Mouse (Mus musculus): ENCODE results near the gene Dus4l.
"Not testable (repeated sequence)": the region's sequence is repeated elsewhere in the genome, so short reads cannot be mapped to it uniquely, and the experiment has no call there.

Gene Dus4l

GRCm38 (mm10) chr12:31654197-31654964, at the start of gene Dus4l, which contains the start of gene Cog5:
TSS of gene Dus4l (minus strand) at chr12:31654826.
TSS of gene Cog5 (plus strand) at chr12:31654869.
- DNase-seq: peak; percentile 97 to 98

DNA sequence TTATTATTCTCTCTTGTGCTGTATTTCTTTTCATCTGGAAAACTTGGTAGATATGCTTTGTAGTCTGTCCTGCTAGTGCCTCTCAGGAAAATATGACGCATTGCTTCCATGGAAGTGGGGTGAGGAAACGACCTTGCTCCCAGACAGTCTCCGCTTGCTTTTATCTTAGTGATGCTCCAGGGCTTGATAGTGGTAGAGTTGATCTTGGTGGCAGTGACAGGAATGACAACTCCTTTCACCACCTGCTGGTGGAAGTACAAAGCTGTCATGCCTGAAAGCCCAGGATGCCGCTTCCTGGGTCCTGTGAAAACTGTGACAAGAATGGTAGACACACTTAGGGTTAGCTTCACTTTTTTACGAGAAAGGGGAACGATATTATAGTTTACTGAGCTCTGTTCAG, 49.3 kb upstream of the Dus4l start:
- DNase-seq: no peak

- DNase-seq: no peak
Observed at GRCm38 (mm10) chr12:31701411-31701810, 46.8 kb upstream of the Dus4l start.

DNA sequence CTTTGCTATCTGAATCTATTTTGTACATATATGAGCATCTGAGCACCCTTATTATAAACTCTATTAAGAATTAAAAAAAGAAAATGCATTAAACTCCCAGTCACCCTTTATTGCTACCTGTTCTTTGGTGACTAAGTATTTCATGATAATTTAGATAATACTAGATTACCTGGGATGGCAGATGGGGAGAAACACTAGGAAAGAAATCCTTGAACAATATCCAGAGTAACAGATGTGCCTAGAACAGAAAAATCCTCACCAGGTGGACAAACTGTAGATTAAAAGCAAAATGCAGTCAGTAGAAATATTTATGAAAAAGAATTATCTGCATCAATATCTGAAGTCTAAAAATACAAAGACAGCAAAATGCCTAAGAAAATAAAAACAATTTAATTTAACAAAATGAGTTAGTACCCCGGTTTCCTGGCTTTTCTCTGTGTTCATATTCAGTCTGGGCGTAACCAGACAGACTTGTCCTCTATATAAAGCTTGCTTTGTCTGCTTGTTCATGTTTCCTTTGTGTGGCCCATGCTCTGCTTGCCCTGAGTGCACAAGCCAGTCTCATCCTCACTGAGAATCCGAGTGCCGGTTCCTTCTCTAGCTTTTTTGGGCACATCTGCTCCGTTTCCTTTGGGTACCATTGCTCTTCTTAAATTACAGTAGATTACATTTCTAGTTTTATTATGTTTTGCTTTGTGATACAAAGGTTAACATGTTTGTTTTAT, 46.2 kb upstream of the Dus4l start:
- no peak for DNase-seq

- DNase-seq: no peak
Observed at GRCm38 (mm10) chr12:31693278-31693677, 38.7 kb upstream of the Dus4l start.

- DNase-seq: no peak
Observed at GRCm38 (mm10) chr12:31686679-31687078, 32.1 kb upstream of the Dus4l start.

GRCm38 (mm10) chr12:31667187-31667586, 12.6 kb upstream of the Dus4l start:
- DNase-seq: no peak

DNA sequence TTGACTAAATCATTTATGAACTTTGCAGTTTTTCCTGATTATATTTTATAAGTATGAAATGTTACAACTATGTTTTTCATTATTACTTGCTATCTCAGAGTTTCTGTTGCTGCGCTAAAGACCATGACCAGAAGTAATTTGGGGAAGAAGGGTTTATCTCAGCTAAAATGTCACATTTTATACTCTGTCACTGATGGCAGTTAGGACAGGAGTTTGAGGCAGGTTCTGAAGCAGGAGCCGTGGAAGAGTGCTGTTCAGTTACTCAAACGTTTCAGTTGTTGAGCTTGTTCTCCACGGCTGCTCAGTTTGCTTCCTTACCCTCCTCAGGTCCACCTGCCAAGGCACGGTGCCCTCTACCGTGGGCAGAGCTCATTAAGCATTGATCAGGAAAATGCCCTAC, 11.4 kb upstream of the Dus4l start:
- no peak for DNase-seq

DNA sequence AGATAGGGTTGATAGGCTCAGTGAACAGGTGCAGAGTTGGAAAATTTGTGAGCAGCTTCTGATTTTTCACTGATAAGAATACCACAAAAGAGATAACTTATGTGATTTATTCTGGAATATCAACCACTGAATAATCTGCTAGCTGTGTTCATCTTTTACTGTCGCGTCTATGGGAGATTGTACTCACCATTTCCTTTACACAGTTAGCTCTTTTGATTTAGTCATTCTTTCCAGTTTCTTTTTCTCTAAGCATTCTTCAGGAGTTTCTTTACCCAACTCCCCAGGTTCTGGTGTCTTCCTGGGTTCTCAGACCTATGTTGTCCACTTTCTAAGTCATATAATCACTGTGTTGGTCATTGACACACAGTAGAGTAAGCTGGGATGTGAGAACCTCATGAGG, 2.2 kb upstream of the Dus4l start:
- DNase-seq: no peak

DNA sequence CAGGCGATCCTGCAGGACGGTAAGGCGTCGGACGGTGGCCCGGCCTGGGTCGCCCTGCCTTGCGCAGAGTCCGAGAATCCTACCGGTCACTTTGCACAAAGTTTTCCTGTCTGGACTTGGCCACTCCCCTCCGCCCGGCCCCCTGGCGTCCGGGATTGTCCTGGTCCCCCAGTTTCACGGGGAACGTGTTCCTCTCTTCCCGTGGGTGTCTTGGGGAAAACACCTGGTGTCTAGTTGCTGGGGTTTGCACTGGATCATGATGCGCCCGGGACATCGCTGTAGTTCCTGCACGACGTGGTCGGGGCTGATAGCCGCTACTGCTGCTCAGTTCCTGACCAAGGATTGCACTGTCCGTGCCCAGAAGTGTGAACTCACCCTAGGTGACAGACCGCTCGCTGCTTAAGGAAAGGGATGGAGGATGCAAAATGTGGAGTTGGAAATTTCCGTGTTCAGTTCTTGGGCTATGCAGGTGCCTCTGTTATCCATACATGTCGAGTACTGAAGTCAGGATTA, 395 bp upstream of the Dus4l start:
- no peak for DNase-seq

GRCm38 (mm10) chr12:31653611-31654010, 1.0 kb downstream of the Dus4l start:
- DNase-seq: no peak

- no peak for DNase-seq
Observed at GRCm38 (mm10) chr12:31635240-31635607, 19.4 kb downstream of the Dus4l start.

- peak; percentile 82 to 90 for DNase-seq
Observed at GRCm38 (mm10) chr12:31634343-31635239, 20.0 kb downstream of the Dus4l start, which contains the start of gene Bcap29. TSS of gene Bcap29 (minus strand) at chr12:31634658.

- DNase-seq: peak in 1 of 2 experiments; percentile 29
Observed at GRCm38 (mm10) chr12:31633970-31634342, 20.7 kb downstream of the Dus4l start.

- not testable (repeated sequence) for DNase-seq
Observed at GRCm38 (mm10) chr12:31628396-31628795, 26.2 kb downstream of the Dus4l start.

GRCm38 (mm10) chr12:31625016-31625415, 29.6 kb downstream of the Dus4l start:
- no peak for DNase-seq

GRCm38 (mm10) chr12:31620106-31620505, 34.5 kb downstream of the Dus4l start:
- DNase-seq: peak; percentile 6 to 15

GRCm38 (mm10) chr12:31613353-31613752, 41.3 kb downstream of the Dus4l start:
- no peak for DNase-seq

DNA sequence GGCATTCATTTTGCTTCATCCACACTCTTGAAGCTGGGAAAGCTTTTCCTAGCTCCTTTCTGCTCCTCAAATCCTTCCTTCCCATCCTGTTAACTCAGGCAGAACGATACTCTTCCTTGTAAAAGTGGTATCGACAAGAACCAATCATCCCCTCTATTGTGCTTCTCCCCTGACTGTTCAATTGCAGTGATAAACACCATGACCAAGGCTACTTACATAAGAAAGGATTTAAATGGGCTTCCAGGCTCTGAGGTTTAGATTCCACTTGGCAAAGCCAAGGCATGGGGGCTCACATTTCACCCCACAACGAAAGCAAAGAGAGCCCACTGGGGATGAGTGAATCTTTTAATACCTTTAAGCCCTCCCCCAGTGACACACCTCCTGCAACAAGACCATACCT, 46.5 kb downstream of the Dus4l start:
- no peak for DNase-seq

DNA sequence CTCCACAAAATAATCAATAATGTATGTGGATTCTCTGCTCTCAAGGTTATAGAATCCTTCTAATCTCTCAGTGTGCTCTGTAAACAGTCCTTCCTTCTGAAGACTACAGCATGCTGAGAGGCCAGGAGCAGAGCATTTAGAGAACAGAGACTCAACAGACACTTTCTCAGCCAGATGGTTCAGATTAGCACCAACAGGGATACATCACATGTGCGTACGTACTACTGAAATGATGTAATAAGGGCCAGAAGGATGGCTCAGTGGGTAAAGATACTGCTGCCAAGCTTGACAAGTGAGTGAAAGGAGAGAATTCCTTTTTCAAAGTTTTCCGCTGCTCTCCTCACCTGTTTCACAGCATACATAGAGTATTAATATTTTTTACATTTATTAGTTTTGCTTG, 49.7 kb downstream of the Dus4l start:
- no peak for DNase-seq

- DNase-seq: no peak
Observed at GRCm38 (mm10) chr12:31603586-31603985, 51.0 kb downstream of the Dus4l start.

GRCm38 (mm10) chr12:31594296-31594695, 60.3 kb downstream of the Dus4l start:
- peak in 1 of 2 experiments; percentile 6 for DNase-seq

- DNase-seq: no peak
Observed at GRCm38 (mm10) chr12:31592011-31592410, 62.6 kb downstream of the Dus4l start.

Data from kidney, postnatal 4 days (tissue).